Mouse (Mus musculus): ENCODE measurements around the gene Usp34. TPM values are rescaled to one million over a fixed set of nuclear protein-coding genes. Genes with fewer than 3 reads are reported as not detected.
"Not testable (repeated sequence)": the region's sequence is repeated elsewhere in the genome, so short reads cannot be mapped to it uniquely, and the experiment has no call there.

The Usp34 gene
- polyA plus RNA-seq, 1 experiment from 2014 or later, result 27.5 TPM

DNA sequence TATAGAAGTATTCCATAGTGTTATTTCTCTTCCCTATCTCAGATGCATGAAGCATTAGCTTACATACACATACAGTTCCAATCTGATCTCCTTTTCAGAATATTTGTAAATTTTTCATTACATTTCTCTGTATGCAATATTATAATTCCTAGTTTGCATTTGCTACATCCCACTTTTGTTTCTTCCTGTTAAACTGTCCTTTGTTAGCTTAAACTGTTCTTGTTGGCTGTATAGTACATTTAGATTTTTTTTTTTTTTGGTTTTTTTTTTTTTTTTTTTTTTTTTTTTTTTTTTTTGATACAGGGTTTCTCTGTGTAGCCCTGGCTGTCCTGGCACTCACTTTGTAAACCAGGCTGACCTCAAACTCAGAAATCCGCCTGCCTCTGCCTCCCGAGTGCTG, 159.2 kb downstream of the Usp34 start:
- H3K4me2 ChIP-seq; H3K9ac ChIP-seq; H3K4me3 ChIP-seq (replicated peaks); ATAC-seq (replicated peaks; ENCODE audit: low FRiP score); H3K27ac ChIP-seq; H3K4me1 ChIP-seq; H3K27me3 ChIP-seq; H3K9me3 ChIP-seq (replicated peaks): not testable (repeated sequence)
- 96% methylated on average over 2 of the region's 2 CpGs for WGBS
- H3K36me3 ChIP-seq, result peaks cover 65% of the 10 kb centered on the region

GRCm38 (mm10) chr11:23489955-23490354, 183.3 kb downstream of the Usp34 start:
- Histone ChIP-seq H3K27me3 (no peaks in the 10 kb centered on the region), H3K9me3 (replicated peaks) (no peaks in the 10 kb centered on the region), H3K9ac (no peak overlapping the region), H3K27ac (no peak overlapping the region), H3K4me3 (replicated peaks) (no peak overlapping the region), H3K4me1 (0 out of 2 replicates have a peak, but pooled peaks cover under 1% of the 10 kb centered on the region), H3K36me3 (peaks cover 93% of the 10 kb centered on the region), H3K4me2 (no peak overlapping the region)
- WGBS, result 93% methylated on average over 1 of the region's 1 CpGs
- no peak for ATAC-seq (replicated peaks; ENCODE audit: low FRiP score)

DNA sequence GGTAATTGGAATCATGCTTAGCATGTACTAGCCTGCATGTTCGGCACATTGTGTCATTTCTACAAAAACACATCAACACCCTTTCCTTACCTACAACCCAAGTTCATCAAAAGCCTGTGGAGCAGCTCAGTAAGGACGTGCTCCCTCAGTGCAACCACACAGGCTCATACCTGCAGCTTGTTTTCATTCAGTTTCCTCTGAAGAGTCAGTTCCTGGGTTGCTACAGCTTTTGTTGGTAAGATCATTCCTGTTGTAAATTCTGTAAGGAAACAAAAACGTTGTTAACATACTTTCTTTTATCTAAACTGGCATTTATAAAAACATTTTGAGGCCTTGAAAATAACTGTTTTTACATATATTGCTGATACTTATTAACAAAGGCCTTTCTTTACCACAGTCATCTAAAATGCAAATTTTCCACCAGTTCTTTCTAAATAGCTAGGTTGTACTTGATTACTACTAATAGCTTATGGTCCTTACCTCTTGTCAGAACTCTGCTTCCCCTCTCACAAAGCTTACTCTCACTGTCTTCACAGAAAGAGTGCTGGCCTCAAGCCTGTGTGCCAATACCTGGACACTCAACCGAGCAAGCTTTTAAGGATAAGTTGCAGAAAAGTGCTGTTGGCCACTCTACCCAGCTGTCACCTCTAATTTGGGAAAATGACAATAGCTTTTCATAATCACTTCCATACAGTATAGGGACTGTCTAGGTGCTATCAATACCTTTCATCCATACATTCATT, 185.5 kb downstream of the Usp34 start:
- H3K36me3 ChIP-seq, result peaks cover 82% of the 10 kb centered on the region
- no peak overlapping the region for H3K9ac ChIP-seq
- H3K27ac ChIP-seq, result no peak overlapping the region
- H3K4me3 ChIP-seq (replicated peaks), result no peak overlapping the region
- WGBS, result 85% methylated on average over 4 of the region's 4 CpGs
- H3K27me3 ChIP-seq, result no peaks in the 10 kb centered on the region
- peaks cover 18% of the 10 kb centered on the region for H3K4me1 ChIP-seq
- no peak for ATAC-seq (replicated peaks; ENCODE audit: low FRiP score)
- H3K4me2 ChIP-seq, result no peak overlapping the region
- H3K9me3 ChIP-seq (replicated peaks), result no peaks in the 10 kb centered on the region

DNA sequence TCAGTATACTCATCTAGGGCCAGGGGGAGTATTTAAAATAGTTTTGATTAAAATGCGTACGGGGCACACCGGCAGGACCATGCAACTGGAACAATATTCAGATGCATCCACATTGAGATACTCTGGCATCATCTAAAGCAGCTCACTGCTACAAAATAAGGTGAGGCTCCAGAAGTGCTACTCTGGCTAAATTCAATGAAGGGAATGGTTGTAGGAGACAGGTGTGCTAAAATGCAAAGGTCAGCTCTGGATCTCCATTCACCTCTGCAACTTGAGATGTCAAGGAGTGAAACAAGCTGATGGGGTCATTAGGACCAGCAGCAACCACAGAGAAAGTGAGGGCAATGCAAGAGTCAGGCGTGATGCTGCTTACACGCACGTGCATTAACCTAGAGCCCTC, 188.5 kb downstream of the Usp34 start:
- no peak overlapping the region for H3K4me2 ChIP-seq
- no peak overlapping the region for H3K4me3 ChIP-seq (replicated peaks)
- WGBS, result 73% methylated on average over 6 of the region's 6 CpGs
- peaks cover 51% of the 10 kb centered on the region for H3K36me3 ChIP-seq
- H3K4me1 ChIP-seq, result peaks cover 22% of the 10 kb centered on the region
- no peaks in the 10 kb centered on the region for H3K9me3 ChIP-seq (replicated peaks)
- H3K27ac ChIP-seq, result no peak overlapping the region
- ATAC-seq (replicated peaks; ENCODE audit: low FRiP score), result no peak
- no peak overlapping the region for H3K9ac ChIP-seq
- no peaks in the 10 kb centered on the region for H3K27me3 ChIP-seq

DNA sequence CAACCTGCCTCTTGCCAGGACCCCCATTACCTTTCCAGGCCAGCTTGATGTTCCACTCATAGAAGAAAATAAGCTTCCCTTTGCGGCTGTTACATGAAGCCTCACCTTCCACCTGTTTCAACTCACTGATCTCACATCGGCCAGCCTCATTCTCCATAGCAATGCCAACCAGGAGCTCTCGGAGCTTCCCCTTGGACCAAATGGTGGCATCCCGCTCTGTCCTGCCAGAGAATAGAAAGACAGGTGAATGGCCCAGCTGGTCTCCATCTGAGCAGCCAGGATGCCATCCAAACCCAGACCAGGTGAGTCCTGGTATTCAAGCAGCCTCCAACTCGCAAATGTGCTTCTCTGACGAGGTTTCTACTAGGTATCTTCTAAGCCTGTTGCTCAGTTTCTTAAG, 190.0 kb downstream of the Usp34 start:
- peak overlapping the region; percentile 89; the same call in 1 of the 2 replicates for H3K9ac ChIP-seq
- H3K9me3 ChIP-seq (replicated peaks), result no peaks in the 10 kb centered on the region
- peaks cover 22% of the 10 kb centered on the region for H3K4me1 ChIP-seq
- H3K4me3 ChIP-seq (replicated peaks), result peak overlapping the region; percentile 89
- no peak for ATAC-seq (replicated peaks; ENCODE audit: low FRiP score)
- H3K4me2 ChIP-seq, result peak overlapping the region; percentile 75
- peaks cover 37% of the 10 kb centered on the region for H3K36me3 ChIP-seq
- no peaks in the 10 kb centered on the region for H3K27me3 ChIP-seq
- 37% methylated on average over 6 of the region's 6 CpGs for WGBS
- no peak overlapping the region for H3K27ac ChIP-seq

- peak; percentile 88 for ATAC-seq (replicated peaks; ENCODE audit: low FRiP score)
- Histone ChIP-seq H3K27me3 (no peaks in the 10 kb centered on the region), H3K4me3 (replicated peaks) (peak overlapping the region; percentile 89), H3K4me1 (peaks cover 22% of the 10 kb centered on the region), H3K27ac (peak overlapping the region; percentile 97), H3K4me2 (peak overlapping the region; percentile 75), H3K9me3 (replicated peaks) (no peaks in the 10 kb centered on the region), H3K36me3 (peaks cover 31% of the 10 kb centered on the region), H3K9ac (peak overlapping the region; percentile 89)
- WGBS, result under 1% methylated on average over 22 of the region's 22 CpGs
Observed at GRCm38 (mm10) chr11:23497335-23497717, 190.6 kb downstream of the Usp34 start.

- H3K4me1 ChIP-seq, result peaks cover 22% of the 10 kb centered on the region
- peak within 1 kb of the TSS; percentile 89 for H3K9ac ChIP-seq
- peak; percentile 96 for ATAC-seq (replicated peaks; ENCODE audit: low FRiP score)
- H3K27ac ChIP-seq, result peak within 1 kb of the TSS; percentile 97
- H3K36me3 ChIP-seq, result peaks cover 25% of the 10 kb centered on the region
- peak within 1 kb of the TSS; percentile 89 for H3K4me3 ChIP-seq (replicated peaks)
- H3K27me3 ChIP-seq, result no peaks in the 10 kb centered on the region
- WGBS, result under 1% methylated on average over 58 of the region's 66 CpGs
- peak within 1 kb of the TSS; percentile 75 for H3K4me2 ChIP-seq
- H3K9me3 ChIP-seq (replicated peaks), result no peaks in the 10 kb centered on the region
Observed at GRCm38 (mm10) chr11:23497718-23498509, 191.2 kb downstream of the Usp34 start, which contains the start of gene Ahsa2. Ahsa2 (minus strand) TSS chr11:23498030.

- H3K9ac ChIP-seq, result 0 out of 2 replicates have a peak overlapping the region, but pooled peaks have one; percentile 15
- H3K4me2 ChIP-seq, result peak overlapping the region; percentile 75
- 65% methylated on average over 5 of the region's 5 CpGs for WGBS
- peak overlapping the region; percentile 89 for H3K4me3 ChIP-seq (replicated peaks)
- no peaks in the 10 kb centered on the region for H3K9me3 ChIP-seq (replicated peaks)
- H3K36me3 ChIP-seq, result peaks cover 18% of the 10 kb centered on the region
- no peak for ATAC-seq (replicated peaks; ENCODE audit: low FRiP score)
- H3K27me3 ChIP-seq, result no peaks in the 10 kb centered on the region
- H3K4me1 ChIP-seq, result peaks cover 22% of the 10 kb centered on the region
- H3K27ac ChIP-seq, result peak overlapping the region; percentile 65; the same call in 1 of the 2 replicates
Observed at GRCm38 (mm10) chr11:23498609-23499008, 191.9 kb downstream of the Usp34 start.

- H3K27me3 ChIP-seq; H3K36me3 ChIP-seq; H3K4me3 ChIP-seq (replicated peaks); H3K4me2 ChIP-seq; H3K9me3 ChIP-seq (replicated peaks); ATAC-seq (replicated peaks; ENCODE audit: low FRiP score); H3K27ac ChIP-seq; H3K4me1 ChIP-seq; H3K9ac ChIP-seq: not testable (repeated sequence)
- WGBS, result 75% methylated on average over 5 of the region's 5 CpGs
Observed at GRCm38 (mm10) chr11:23504801-23505200, 198.1 kb downstream of the Usp34 start.

- not testable (repeated sequence) for H3K9ac ChIP-seq; H3K27me3 ChIP-seq; H3K9me3 ChIP-seq (replicated peaks); H3K4me2 ChIP-seq; H3K27ac ChIP-seq; H3K4me3 ChIP-seq (replicated peaks); H3K4me1 ChIP-seq; ATAC-seq (replicated peaks; ENCODE audit: low FRiP score); H3K36me3 ChIP-seq
- WGBS, result 41% methylated on average over 4 of the region's 4 CpGs
Observed at GRCm38 (mm10) chr11:23514785-23515184, 208.1 kb downstream of the Usp34 start.

DNA sequence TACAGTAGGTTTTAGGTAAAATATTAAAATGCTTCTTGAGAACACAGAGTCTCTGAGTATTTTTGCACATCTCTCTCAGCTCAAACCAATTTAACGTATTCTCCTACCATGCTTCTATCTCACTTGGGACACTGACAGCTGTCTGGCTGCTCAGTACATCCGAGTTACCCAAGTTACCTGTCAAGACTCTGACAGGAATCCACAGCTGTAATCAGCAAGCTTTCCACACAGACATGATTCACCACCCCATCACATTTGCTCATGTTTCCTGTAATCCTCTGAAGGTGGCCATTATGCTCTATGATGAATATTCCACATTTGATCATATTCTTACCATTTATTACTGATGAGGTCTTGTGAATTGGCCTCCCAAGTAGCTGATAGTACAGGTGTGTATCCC, 208.6 kb downstream of the Usp34 start:
- H3K4me2 ChIP-seq, result no peak overlapping the region
- no peaks in the 10 kb centered on the region for H3K36me3 ChIP-seq
- H3K27me3 ChIP-seq, result no peaks in the 10 kb centered on the region
- no peak overlapping the region for H3K4me3 ChIP-seq (replicated peaks)
- ATAC-seq (replicated peaks; ENCODE audit: low FRiP score), result no peak
- H3K4me1 ChIP-seq, result no peaks in the 10 kb centered on the region
- no peak overlapping the region for H3K27ac ChIP-seq
- 86% methylated on average over 2 of the region's 2 CpGs for WGBS
- no peak overlapping the region for H3K9ac ChIP-seq
- H3K9me3 ChIP-seq (replicated peaks), result no peaks in the 10 kb centered on the region

DNA sequence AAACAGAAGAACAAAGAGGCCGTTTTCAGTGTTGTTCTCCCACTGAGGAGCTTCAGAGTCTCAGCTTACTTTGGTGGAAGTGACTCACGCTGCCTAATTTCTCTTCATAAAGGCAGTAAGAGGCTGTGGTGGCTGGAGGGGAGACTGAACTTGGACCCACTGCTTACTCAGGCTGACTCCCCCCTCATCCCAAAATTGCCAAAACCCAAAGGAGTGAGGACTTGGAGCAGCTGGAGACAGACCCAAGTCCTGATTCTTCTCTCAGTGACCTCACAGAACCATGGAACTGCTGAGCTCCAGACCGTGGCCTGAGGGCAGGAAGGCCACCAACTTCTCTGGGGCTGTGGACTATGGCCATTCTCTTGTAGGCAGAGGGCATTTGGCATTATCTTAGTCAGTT, 212.3 kb downstream of the Usp34 start:
- Histone ChIP-seq H3K4me2 (no peak overlapping the region), H3K9ac (no peak overlapping the region), H3K27me3 (no peaks in the 10 kb centered on the region), H3K36me3 (no peaks in the 10 kb centered on the region), H3K4me3 (replicated peaks) (no peak overlapping the region), H3K27ac (no peak overlapping the region), H3K9me3 (replicated peaks) (no peaks in the 10 kb centered on the region), H3K4me1 (no peaks in the 10 kb centered on the region)
- no peak for ATAC-seq (replicated peaks; ENCODE audit: low FRiP score)
- WGBS, result 68% methylated on average over 3 of the region's 3 CpGs
